Mouse (Mus musculus): Measurements from ENCODE around the gene Pkd1l3. TPM values are rescaled to one million over a fixed set of nuclear protein-coding genes. Genes with fewer than 3 reads are reported as not detected.

Pkd1l3 gene
- polyA plus RNA-seq, 1 experiment from 2014 or later: 0.21 TPM

- Histone ChIP-seq H3K27ac (peak overlapping the region; percentile 95), H3K4me3 (peak overlapping the region; percentile 99), H3K27me3 (ENCODE audit: poor library complexity, severe bottlenecking) (peaks cover 9% of the 10 kb centered on the region), H3K36me3 (replicated peaks) (peaks cover 20% of the 10 kb centered on the region), H3K9me3 (no peaks in the 10 kb centered on the region), H3K4me1 (peaks cover 30% of the 10 kb centered on the region)
- DNase-seq (ENCODE audit: extremely low spot score, low spot score): no peak
- WGBS: 1% methylated on average over 38 of the region's 38 CpGs
Measured at GRCm38 (mm10) chr8:109692443-109693145, 78.3 kb downstream of the Pkd1l3 start.

GRCm38 (mm10) chr8:109693146-109693900 lies 79.0 kb downstream of the Pkd1l3 start, which contains the start of gene Ist1:
Gene Ist1 (minus strand): TSS chr8:109693260.
- WGBS: under 1% methylated on average over 57 of the region's 57 CpGs
- peaks cover 9% of the 10 kb centered on the region for H3K27me3 ChIP-seq (ENCODE audit: poor library complexity, severe bottlenecking)
- H3K4me1 ChIP-seq: peaks cover 30% of the 10 kb centered on the region
- peaks cover 16% of the 10 kb centered on the region for H3K36me3 ChIP-seq (replicated peaks)
- peak; percentile 98 for DNase-seq (ENCODE audit: extremely low spot score, low spot score)
- peak within 1 kb of the TSS; percentile 99 for H3K4me3 ChIP-seq
- peak within 1 kb of the TSS; percentile 95 for H3K27ac ChIP-seq
- no peaks in the 10 kb centered on the region for H3K9me3 ChIP-seq

- H3K4me3 ChIP-seq: peak overlapping the region; percentile 99; the same call in 1 of the 2 replicates
- 60% methylated on average over 6 of the region's 6 CpGs for WGBS
- H3K9me3 ChIP-seq: no peaks in the 10 kb centered on the region
- DNase-seq (ENCODE audit: extremely low spot score, low spot score): no peak
- H3K4me1 ChIP-seq: peaks cover 30% of the 10 kb centered on the region
- peaks cover 13% of the 10 kb centered on the region for H3K36me3 ChIP-seq (replicated peaks)
- H3K27ac ChIP-seq: no peak overlapping the region
- H3K27me3 ChIP-seq (ENCODE audit: poor library complexity, severe bottlenecking): peaks cover 9% of the 10 kb centered on the region
Measured at GRCm38 (mm10) chr8:109694154-109694553, 79.8 kb downstream of the Pkd1l3 start.

GRCm38 (mm10) chr8:109697754-109698153 lies 83.4 kb downstream of the Pkd1l3 start:
- H3K27ac ChIP-seq: no peak overlapping the region
- no peak overlapping the region for H3K4me3 ChIP-seq
- peaks cover 16% of the 10 kb centered on the region for H3K27me3 ChIP-seq (ENCODE audit: poor library complexity, severe bottlenecking)
- no peaks in the 10 kb centered on the region for H3K9me3 ChIP-seq
- 87% methylated on average over 1 of the region's 1 CpGs for WGBS
- DNase-seq (ENCODE audit: extremely low spot score, low spot score): no peak
- H3K4me1 ChIP-seq: peaks cover 9% of the 10 kb centered on the region
- H3K36me3 ChIP-seq (replicated peaks): no peaks in the 10 kb centered on the region

GRCm38 (mm10) chr8:109698477-109698876 lies 84.2 kb downstream of the Pkd1l3 start:
- 81% methylated on average over 3 of the region's 3 CpGs for WGBS
- no peak overlapping the region for H3K4me3 ChIP-seq
- H3K4me1 ChIP-seq: peaks cover 9% of the 10 kb centered on the region
- no peaks in the 10 kb centered on the region for H3K36me3 ChIP-seq (replicated peaks)
- peaks cover 23% of the 10 kb centered on the region for H3K27me3 ChIP-seq (ENCODE audit: poor library complexity, severe bottlenecking)
- H3K9me3 ChIP-seq: no peaks in the 10 kb centered on the region
- H3K27ac ChIP-seq: no peak overlapping the region
- no peak for DNase-seq (ENCODE audit: extremely low spot score, low spot score)

- WGBS: 13% methylated on average over 24 of the region's 24 CpGs
- DNase-seq (ENCODE audit: extremely low spot score, low spot score): no peak
- peak overlapping the region; percentile 98 for H3K27ac ChIP-seq
- H3K27me3 ChIP-seq (ENCODE audit: poor library complexity, severe bottlenecking): peaks cover 31% of the 10 kb centered on the region
- peak overlapping the region; percentile 97 for H3K4me3 ChIP-seq
- H3K4me1 ChIP-seq: peaks cover 33% of the 10 kb centered on the region
- H3K9me3 ChIP-seq: no peaks in the 10 kb centered on the region
- H3K36me3 ChIP-seq (replicated peaks): peaks cover 25% of the 10 kb centered on the region
Measured at GRCm38 (mm10) chr8:109704565-109705319, 90.4 kb downstream of the Pkd1l3 start.

- WGBS: under 1% methylated on average over 93 of the region's 100 CpGs
- Histone ChIP-seq H3K27me3 (ENCODE audit: poor library complexity, severe bottlenecking) (peaks cover 31% of the 10 kb centered on the region), H3K9me3 (no peaks in the 10 kb centered on the region), H3K4me1 (peaks cover 33% of the 10 kb centered on the region), H3K27ac (peak within 1 kb of the TSS; percentile 98), H3K36me3 (replicated peaks) (peaks cover 33% of the 10 kb centered on the region), H3K4me3 (peak within 1 kb of the TSS; percentile 97)
- peak; percentile 88 for DNase-seq (ENCODE audit: extremely low spot score, low spot score)
Measured at GRCm38 (mm10) chr8:109705320-109706075, 91.2 kb downstream of the Pkd1l3 start, which contains the start of gene Zfp821. Gene Zfp821 (plus strand): TSS chr8:109705546.

GRCm38 (mm10) chr8:109706076-109706873 lies 92.0 kb downstream of the Pkd1l3 start:
- Histone ChIP-seq H3K9me3 (no peaks in the 10 kb centered on the region), H3K4me3 (peak overlapping the region; percentile 97), H3K27ac (peak overlapping the region; percentile 98), H3K4me1 (peaks cover 33% of the 10 kb centered on the region), H3K36me3 (replicated peaks) (peaks cover 41% of the 10 kb centered on the region), H3K27me3 (ENCODE audit: poor library complexity, severe bottlenecking) (peaks cover 31% of the 10 kb centered on the region)
- WGBS: 1% methylated on average over 30 of the region's 30 CpGs
- no peak for DNase-seq (ENCODE audit: extremely low spot score, low spot score)

- no peaks in the 10 kb centered on the region for H3K9me3 ChIP-seq
- no peak overlapping the region for H3K27ac ChIP-seq
- peaks cover 46% of the 10 kb centered on the region for H3K36me3 ChIP-seq (replicated peaks)
- DNase-seq (ENCODE audit: extremely low spot score, low spot score): peak; percentile 80
- WGBS: 50% methylated on average over 2 of the region's 2 CpGs
- peak overlapping the region; percentile 97 for H3K4me3 ChIP-seq
- peaks cover 33% of the 10 kb centered on the region for H3K4me1 ChIP-seq
- peaks cover 31% of the 10 kb centered on the region for H3K27me3 ChIP-seq (ENCODE audit: poor library complexity, severe bottlenecking)
Measured at GRCm38 (mm10) chr8:109706874-109707237, 92.5 kb downstream of the Pkd1l3 start.

GRCm38 (mm10) chr8:109707921-109708320 lies 93.6 kb downstream of the Pkd1l3 start:
- Histone ChIP-seq H3K4me1 (peaks cover 33% of the 10 kb centered on the region), H3K27me3 (ENCODE audit: poor library complexity, severe bottlenecking) (peaks cover 22% of the 10 kb centered on the region), H3K36me3 (replicated peaks) (peaks cover 57% of the 10 kb centered on the region), H3K27ac (no peak overlapping the region), H3K4me3 (no peak overlapping the region), H3K9me3 (no peaks in the 10 kb centered on the region)
- 95% methylated on average over 4 of the region's 4 CpGs for WGBS
- no peak for DNase-seq (ENCODE audit: extremely low spot score, low spot score)

GRCm38 (mm10) chr8:109712521-109712920 lies 98.2 kb downstream of the Pkd1l3 start:
- Histone ChIP-seq H3K4me3 (no peak overlapping the region), H3K27ac (no peak overlapping the region), H3K36me3 (replicated peaks) (peaks cover 100% of the 10 kb centered on the region), H3K9me3 (no peaks in the 10 kb centered on the region), H3K27me3 (ENCODE audit: poor library complexity, severe bottlenecking) (no peaks in the 10 kb centered on the region), H3K4me1 (peaks cover 9% of the 10 kb centered on the region)
- no peak for DNase-seq (ENCODE audit: extremely low spot score, low spot score)
- 95% methylated on average over 1 of the region's 1 CpGs for WGBS
